Mouse (Mus musculus): ENCODE measurements at regions not wholly inside any gene's neighbourhood (a gene's known extent, or its start where the extent isn't known, plus 50 kb on each side); places are given as distances from the start of the nearest gene placed in this dataset.

GRCm38 (mm10) chr14:80521631-80522030 is 537.8 kb downstream of the Olfm4 start:
- no peak for TF ChIP-seq EP300 (IDR thresholded peaks at IDR 0.05; ENCODE audit: insufficient read depth, low read depth, low read length)
- no peak for TF ChIP-seq POLR2A (IDR thresholded peaks at IDR 0.05; ENCODE audit: insufficient read depth, low read depth, low read length)
- no peak for TF ChIP-seq CTCF (IDR thresholded peaks at IDR 0.05)
